Mouse (Mus musculus) naive thymus-derived CD4-positive, alpha-beta T cell, adult 5 months (primary cell): Measurements from ENCODE around the gene Tac1. TPM values are rescaled to one million over a fixed set of nuclear protein-coding genes. Genes with fewer than 3 reads are reported as not detected.

Experiments used
- polyA plus RNA-seq: library from polyadenylated mRNA; unstranded; fragments of 100-300 nt; shearing (Covaris generic); gene quantifications from one replicate; pipeline ENCODE4 v1.2.1, GENCODE M21; 2017

Gene Tac1
- polyA plus RNA-seq, result not detected

DNA sequence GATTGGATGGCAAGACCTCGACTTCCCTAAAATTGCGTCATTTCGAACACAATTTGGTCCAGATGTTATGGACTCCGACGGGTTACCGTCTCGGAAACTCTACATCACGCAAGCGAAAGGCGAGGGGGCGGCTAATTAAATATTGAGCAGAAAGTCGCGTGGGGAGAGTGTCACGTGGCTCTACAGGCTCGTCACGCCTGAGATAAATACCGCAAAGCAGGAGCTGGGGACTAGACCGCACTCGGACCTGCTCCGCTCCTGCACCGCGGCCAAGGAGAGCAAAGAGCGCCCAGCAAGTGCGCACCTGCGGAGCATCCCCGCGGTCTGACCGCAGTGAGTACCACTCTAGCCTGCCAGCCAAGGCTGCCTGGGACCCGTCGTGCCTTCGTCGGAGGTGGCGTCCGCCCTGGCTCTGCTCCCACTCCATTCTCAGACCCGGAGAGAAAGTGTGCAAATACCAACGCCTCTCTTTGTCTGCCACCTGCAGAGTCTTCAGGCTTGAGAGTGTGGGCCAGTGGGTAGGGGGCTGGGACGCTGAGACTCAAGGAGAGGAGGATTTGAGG lies at the start of gene Tac1:
Gene Tac1, plus strand, starts transcription at position 51 of the 563 bp plus-strand sequence.

Other genes starting within 250 kb of the Tac1 start
- gene Asns, start 138.4 kb downstream of the Tac1 start, polyA plus RNA-seq, result 0.22 TPM